Mouse (Mus musculus) embryonic fibroblast, embryonic 13.5 days (primary cell): ENCODE data around the gene Ctnna2. TPM values are rescaled to one million over a fixed set of nuclear protein-coding genes. Genes with fewer than 3 reads are reported as not detected.

Experiments used
- H3K27ac ChIP-seq: 2 replicates; pipeline ENCODE4 v1.5.1; 2012; ENCODE audit warnings: low read length, control low read depth, inconsistent platforms; ENCODE audit not compliant: insufficient read depth
- H3K4me1 ChIP-seq: 2 replicates; pipeline ENCODE4 v1.6.1; 2011; ENCODE audit warnings: low read length; ENCODE audit not compliant: control insufficient read depth, insufficient read depth
- H3K4me3 ChIP-seq: 2 replicates; pipeline ENCODE4 v1.5.1; 2011; ENCODE audit warnings: mild to moderate bottlenecking, control low read depth, low read length; ENCODE audit not compliant: insufficient read depth
- CTCF ChIP-seq: IDR thresholded peaks from 2 replicates; pipeline ENCODE4 v1.5.1; 2011; ENCODE audit warnings: mild to moderate bottlenecking, control low read depth, low read length, moderate library complexity, borderline replicate concordance; ENCODE audit not compliant: insufficient read depth
- POLR2A ChIP-seq: IDR thresholded peaks from 2 replicates; pipeline ENCODE4 v1.6.1; 2011; ENCODE audit warnings: low read depth, mild to moderate bottlenecking, control low read depth, low read length, moderate library complexity
- polyA plus RNA-seq: library from polyadenylated mRNA; stranded (reverse); fragments of >200 nt; gene quantifications from 2 replicates; pipeline ENCODE4 v1.2.4, GENCODE M21; 2011; ENCODE audit warnings: low read depth; ENCODE audit not compliant: missing spikeins, insufficient read length

Gene Ctnna2
- polyA plus RNA-seq, 1 experiment: 7.5 TPM

DNA sequence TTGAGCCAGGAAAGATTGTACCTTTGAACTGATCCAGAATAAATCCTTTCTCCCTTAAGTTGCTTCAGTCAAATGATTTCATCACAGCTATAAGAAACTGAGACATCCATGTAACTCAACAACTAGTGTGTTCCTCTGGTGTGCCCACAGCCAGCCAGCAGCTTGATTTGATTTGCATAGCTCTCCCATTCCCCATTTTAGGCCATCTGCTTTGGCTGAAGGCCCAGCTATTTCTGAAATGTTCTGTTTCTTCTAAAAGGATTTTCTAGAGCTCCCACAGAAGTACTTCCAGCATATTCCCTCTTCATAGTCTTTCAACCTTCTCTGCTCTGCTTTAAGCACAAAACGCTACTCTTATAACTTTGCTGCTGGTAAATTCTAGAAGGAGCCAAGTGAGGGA is 770.3 kb downstream of the Ctnna2 start:
- H3K4me1 ChIP-seq: no peaks in the 10 kb centered on the region
- H3K4me3 ChIP-seq: no peak overlapping the region

DNA sequence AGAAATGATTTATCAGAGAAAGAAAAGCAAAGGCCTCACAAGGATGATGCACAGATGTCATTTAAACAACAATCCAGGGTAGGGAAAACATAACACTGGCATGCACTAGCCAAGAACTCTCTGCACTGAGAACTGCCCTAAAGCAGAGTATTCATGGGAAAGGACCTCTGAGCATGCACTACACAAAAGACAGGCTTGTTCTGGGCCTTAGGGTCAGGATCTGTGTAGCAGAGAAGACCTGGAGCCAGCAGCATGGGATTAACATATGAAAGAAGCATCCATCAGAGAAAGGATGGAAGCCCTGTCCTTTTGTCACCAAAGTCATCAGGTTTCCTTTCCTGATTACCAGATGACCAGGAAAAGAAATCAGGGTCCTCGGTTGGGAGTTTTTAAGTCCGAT is 780.1 kb downstream of the Ctnna2 start:
- no peaks in the 10 kb centered on the region for H3K4me1 ChIP-seq
- H3K4me3 ChIP-seq: no peak overlapping the region
- no peak overlapping the region for H3K27ac ChIP-seq
- TF ChIP-seq CTCF: no peak
- TF ChIP-seq POLR2A: no peak

More for the DNA sequence above, 770.3 kb downstream of the Ctnna2 start:
- TF ChIP-seq CTCF (no peak), POLR2A (no peak)
- H3K27ac ChIP-seq: no peak overlapping the region

DNA sequence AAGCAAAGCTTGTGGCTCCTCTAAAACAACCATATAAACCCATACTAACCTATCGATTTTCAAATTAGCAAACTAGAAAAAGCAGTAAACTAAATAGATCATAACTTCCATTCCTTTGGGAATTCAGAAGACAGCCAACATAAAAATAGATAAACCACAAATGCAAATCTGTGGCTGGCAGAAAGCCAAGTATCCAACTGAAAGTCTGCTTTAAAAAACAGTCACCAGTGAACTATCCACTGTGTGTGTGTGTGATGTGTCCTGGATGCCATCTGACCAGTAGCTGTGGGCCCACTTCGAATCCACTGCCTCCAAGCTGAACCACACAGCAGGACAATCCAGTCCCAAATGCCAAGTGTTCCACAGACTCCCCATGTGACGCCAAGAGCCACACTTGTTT is 782.8 kb downstream of the Ctnna2 start:
- Histone ChIP-seq H3K4me3 (no peak overlapping the region), H3K4me1 (no peaks in the 10 kb centered on the region), H3K27ac (no peak overlapping the region; the same call in 1 of the 2 replicates)
- TF ChIP-seq POLR2A: no peak

DNA sequence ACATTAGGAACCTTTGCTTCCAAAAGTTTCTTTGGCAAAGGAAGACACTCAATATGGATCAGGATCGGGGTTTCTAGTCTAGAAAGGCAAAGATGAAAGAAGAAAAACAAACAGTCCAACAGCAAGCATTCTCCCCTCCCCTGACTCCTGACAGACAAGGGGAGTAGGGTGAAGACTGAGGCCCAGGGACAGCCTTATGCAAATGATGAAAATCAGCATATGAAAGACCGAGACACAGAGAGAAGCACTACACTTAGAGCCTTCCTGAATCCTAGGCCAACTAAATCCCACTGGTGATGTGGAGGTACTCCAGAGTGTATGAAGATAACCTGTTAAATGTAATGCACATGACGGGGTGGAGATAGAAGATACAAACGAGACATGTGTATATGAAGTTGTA is 787.9 kb downstream of the Ctnna2 start:
- Histone ChIP-seq H3K27ac (no peak overlapping the region), H3K4me3 (no peak overlapping the region), H3K4me1 (no peaks in the 10 kb centered on the region)
- TF ChIP-seq POLR2A (no peak), CTCF (no peak)

DNA sequence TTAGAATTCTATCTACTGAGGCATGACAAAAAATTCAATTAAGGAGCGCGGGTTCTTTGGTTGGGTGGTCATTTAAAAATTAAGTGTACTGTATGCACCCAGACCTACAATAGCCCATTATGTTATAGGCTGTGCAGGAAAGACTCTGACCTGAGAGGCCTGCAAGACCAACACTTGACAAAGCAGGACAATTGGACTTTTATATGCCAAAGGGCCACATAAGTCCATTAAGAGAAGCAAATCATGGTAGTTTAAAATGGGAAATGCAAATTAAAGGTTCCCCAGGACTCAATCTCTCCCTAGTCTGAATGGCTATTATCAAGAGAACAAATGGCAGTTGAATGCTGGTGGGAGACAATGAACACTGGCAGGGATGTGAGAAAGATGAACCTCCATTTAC is 790.9 kb downstream of the Ctnna2 start:
- Histone ChIP-seq H3K27ac (no peak overlapping the region), H3K4me3 (no peak overlapping the region), H3K4me1 (no peaks in the 10 kb centered on the region)
- no peak for TF ChIP-seq CTCF
- TF ChIP-seq POLR2A: no peak

DNA sequence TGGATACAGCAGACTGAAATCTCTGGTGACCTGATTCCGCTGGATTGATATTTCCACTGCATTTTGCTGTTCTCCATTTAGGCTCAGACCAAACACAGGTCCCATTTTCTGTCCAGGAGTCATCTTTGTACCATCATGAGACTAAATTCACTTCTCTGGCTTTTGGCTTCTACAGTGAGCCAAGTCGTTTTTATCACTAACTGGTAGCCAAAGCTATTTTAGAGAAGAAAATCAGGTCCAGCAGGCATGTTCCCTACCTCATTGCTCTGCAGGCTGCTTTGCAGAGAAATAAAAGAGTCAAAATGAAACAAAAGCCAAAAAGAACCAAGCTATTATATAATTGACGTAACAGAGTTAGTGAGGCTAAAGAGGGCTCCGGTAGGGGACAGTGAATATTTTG is 793.7 kb downstream of the Ctnna2 start:
- H3K27ac ChIP-seq: no peak overlapping the region
- TF ChIP-seq CTCF: no peak
- TF ChIP-seq POLR2A: no peak
- H3K4me3 ChIP-seq: no peak overlapping the region
- no peaks in the 10 kb centered on the region for H3K4me1 ChIP-seq

DNA sequence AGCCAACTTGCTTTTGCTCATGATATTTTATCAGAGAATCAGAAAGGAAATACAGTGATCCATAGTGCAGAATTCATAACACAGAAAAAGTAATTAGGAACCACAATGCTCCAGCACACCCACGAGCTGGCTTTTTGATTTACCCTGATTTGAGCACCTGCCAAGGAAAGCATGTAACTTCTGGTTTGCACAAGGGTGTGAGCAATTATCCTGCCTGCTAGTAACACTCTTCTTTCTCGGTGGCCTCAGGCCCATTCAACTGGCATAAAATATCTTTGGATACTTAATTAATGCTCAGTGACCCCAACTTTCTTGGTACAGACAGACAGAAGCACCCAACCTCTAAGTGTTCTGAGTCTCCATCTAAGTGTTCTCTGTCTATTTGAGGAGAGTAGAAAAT is 794.6 kb downstream of the Ctnna2 start:
- Histone ChIP-seq H3K27ac (no peak overlapping the region), H3K4me3 (no peak overlapping the region), H3K4me1 (no peaks in the 10 kb centered on the region)
- no peak for TF ChIP-seq CTCF
- TF ChIP-seq POLR2A: no peak

DNA sequence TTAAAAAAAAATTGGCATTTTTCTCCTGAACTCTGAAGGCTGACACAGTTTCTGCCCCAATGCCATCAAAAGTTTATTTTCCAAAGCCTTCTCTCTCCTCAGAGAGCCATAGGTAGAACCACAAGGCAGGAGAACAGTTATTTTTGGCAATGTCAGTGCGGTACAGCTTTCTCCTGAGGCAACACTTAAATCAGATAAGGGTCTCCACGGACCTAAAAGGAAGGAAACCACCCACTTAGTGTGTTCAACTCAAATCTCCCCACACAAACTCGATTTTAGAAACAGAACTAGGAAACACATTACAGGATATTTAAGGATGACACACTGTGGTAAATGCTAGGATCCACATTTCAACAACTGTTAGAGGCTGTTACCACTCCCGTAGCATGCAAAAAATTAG is 803.7 kb downstream of the Ctnna2 start:
- TF ChIP-seq CTCF (no peak), POLR2A (no peak)
- no peaks in the 10 kb centered on the region for H3K4me1 ChIP-seq
- no peak overlapping the region for H3K4me3 ChIP-seq
- no peak overlapping the region for H3K27ac ChIP-seq

DNA sequence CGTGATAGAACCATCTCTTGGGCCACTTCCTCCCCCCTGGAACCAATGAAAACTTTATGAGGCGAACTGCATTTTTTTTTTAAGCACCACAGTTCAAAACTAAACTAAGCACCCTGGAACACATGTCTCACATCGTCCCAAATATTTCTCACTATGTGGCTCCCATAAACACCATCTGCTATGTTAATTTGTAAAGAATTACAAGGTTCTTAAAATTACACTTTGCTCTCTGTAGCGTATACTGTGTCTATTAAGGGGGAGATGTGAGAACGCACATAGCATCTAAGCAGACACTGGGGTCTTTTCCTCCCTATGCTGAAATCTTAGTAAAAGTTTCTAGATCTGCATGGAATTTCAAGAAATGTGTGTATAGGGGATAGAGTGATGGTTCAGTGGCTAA is 822.5 kb downstream of the Ctnna2 start:
- H3K4me1 ChIP-seq: no peaks in the 10 kb centered on the region
- TF ChIP-seq CTCF: no peak
- TF ChIP-seq POLR2A: no peak

DNA sequence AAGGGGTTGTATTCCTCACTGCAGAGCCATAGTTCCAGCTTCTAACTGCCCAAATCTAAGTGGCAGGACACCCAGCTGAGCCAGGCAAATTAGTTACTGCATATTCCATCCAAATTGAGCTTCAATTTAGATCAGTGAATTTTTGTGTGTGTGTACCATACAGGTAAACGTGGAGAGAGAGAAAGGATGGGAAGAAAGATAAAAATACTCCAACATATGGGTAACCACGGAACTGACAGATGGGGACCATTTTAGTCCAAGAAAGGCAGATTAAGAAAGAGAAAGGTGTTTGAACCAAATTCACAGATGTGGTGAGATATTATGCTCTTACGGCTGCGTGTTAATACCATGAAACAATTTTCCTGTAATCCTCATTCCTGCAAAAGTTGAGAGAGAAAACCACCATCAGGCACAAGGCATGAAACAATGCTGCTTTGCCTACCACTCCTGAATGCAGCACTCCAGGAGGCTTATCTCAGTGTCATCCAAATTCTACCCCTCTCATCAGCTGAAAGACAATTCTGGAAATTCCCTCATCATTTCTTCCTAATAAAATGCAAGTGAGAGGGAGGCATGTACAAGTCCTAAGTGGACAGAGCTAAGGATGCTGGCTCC is 840.1 kb downstream of the Ctnna2 start:
- Histone ChIP-seq H3K4me3 (no peak overlapping the region), H3K4me1 (no peaks in the 10 kb centered on the region), H3K27ac (no peak overlapping the region)
- no peak for TF ChIP-seq CTCF
- TF ChIP-seq POLR2A: no peak

More for the DNA sequence above, 822.5 kb downstream of the Ctnna2 start:
- Histone ChIP-seq H3K27ac (no peak overlapping the region), H3K4me3 (no peak overlapping the region)

DNA sequence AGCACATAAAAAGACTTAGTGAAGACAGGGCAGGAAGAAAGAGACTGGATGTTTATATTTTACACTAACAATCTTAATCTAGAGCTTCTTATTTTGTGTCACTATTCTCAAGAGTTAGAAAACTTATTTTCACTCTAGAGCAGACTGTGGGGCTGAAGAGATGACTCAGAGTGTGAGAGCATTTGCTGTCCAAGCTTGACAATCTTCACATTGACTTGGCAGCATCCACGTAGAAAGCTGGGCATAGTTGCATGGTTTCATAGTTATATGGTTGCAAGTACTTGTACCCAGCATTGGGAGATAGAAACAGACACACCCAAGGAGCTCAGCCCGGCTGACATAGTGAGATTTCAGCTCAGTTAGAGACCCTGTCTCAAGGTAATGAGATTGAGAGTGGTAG is 858.6 kb downstream of the Ctnna2 start:
- TF ChIP-seq CTCF (no peak), POLR2A (no peak)
- Histone ChIP-seq H3K27ac (no peak overlapping the region), H3K4me1 (no peaks in the 10 kb centered on the region; the same call in 1 of the 2 replicates), H3K4me3 (no peak overlapping the region)
